Mouse (Mus musculus) liver, postnatal 0 days (tissue): ENCODE results near the gene Ifng. TPM values are rescaled to one million over a fixed set of nuclear protein-coding genes. Genes with fewer than 3 reads are reported as not detected.

Source experiments
- ATAC-seq: fragments of 200-750 bp; cut with Nextera tagmentation; 2 replicates; pipeline ENCODE4 v1.8.0; 2017; ENCODE audit warnings: mild to moderate bottlenecking, moderate library complexity
- DNase-seq: peaks from one replicate; pipeline ENCODE4 v3.0.0-alpha.2; 2016
- H3K27ac ChIP-seq: fragments of 300-500 bp; sonication (generic); 2 replicates; pipeline ENCODE4 v1.5.1; 2014; ENCODE audit warnings: antibody characterized with exemption, moderate library complexity, mild to moderate bottlenecking, low read depth
- H3K27me3 ChIP-seq: fragments of 300-500 bp; sonication (generic); 2 replicates; pipeline ENCODE4 v1.6.1; 2014; ENCODE audit warnings: low read length, control low read depth, mixed read lengths; ENCODE audit not compliant: insufficient read depth
- H3K36me3 ChIP-seq: fragments of 300-500 bp; sonication (generic); replicated peaks from 2 replicates; pipeline ENCODE4 v1.6.1; 2014; ENCODE audit warnings: mild to moderate bottlenecking, control low read depth, low read length, moderate library complexity, mixed read lengths; ENCODE audit not compliant: insufficient read depth
- H3K4me1 ChIP-seq: fragments of 300-500 bp; sonication (generic); 2 replicates; pipeline ENCODE4 v1.6.1; 2014; ENCODE audit warnings: antibody characterized with exemption, mild to moderate bottlenecking, control low read depth; ENCODE audit not compliant: insufficient read depth
- H3K4me2 ChIP-seq: fragments of 300-500 bp; sonication (generic); 2 replicates; pipeline ENCODE4 v1.6.1; 2014; ENCODE audit warnings: low read depth, mild to moderate bottlenecking, low read length, moderate library complexity, mixed read lengths
- H3K4me3 ChIP-seq: fragments of 300-500 bp; sonication (generic); 2 replicates; pipeline ENCODE4 v1.5.1; 2014; ENCODE audit warnings: low read depth, low read length
- H3K9ac ChIP-seq: fragments of 300-500 bp; sonication (generic); replicated peaks from 2 replicates; pipeline ENCODE4 v1.6.1; 2014; ENCODE audit warnings: mild to moderate bottlenecking, moderate library complexity
- H3K9me3 ChIP-seq: fragments of 300-500 bp; sonication (generic); 2 replicates; pipeline ENCODE4 v1.6.1; 2016; ENCODE audit warnings: mild to moderate bottlenecking, control low read depth, low read length, mixed read lengths
- CTCF ChIP-seq: sonication (generic); IDR thresholded peaks from 2 replicates; pipeline ENCODE4 v1.5.1; 2016; ENCODE audit warnings: antibody characterized with exemption, low read depth
- EP300 ChIP-seq: IDR thresholded peaks from 2 replicates; pipeline ENCODE4 v1.6.1; 2016; ENCODE audit warnings: antibody characterized with exemption, low read depth, mild to moderate bottlenecking
- WGBS: fragments of 180-500 bp; shearing (Covaris S2); extraction: QIAGEN DNeasy Blood & Tissue Kit; methylation state at CpG from one replicate; pipeline ENCODE4 v1.1.7; 2014; ENCODE audit not compliant: insufficient replicate concordance; 5-methylcytosine and 5-hydroxymethylcytosine counted together
- polyA plus RNA-seq: library from polyadenylated mRNA; unstranded; fragments of >200 nt; fragmentation: Nextera tagmentation; extraction: Ambion mirVana; gene quantifications from 2 replicates; pipeline ENCODE4 v1.2.1, GENCODE M21; 2015

Gene Ifng
- 0.08 TPM in 1 of 2 replicates, not detected in the other for polyA plus RNA-seq

GRCm38 (mm10) chr10:118440742-118441240 is at the start of gene Ifng:
Gene Ifng, plus strand, starts transcription at chr10:118441046.
- no peaks in the 10 kb centered on the region for H3K27me3 ChIP-seq
- H3K9me3 ChIP-seq: no peaks in the 10 kb centered on the region
- H3K4me1 ChIP-seq: no peaks in the 10 kb centered on the region
- no peak within 1 kb of the TSS for H3K4me2 ChIP-seq
- ATAC-seq (no peak), DNase-seq (no peak)
- H3K4me3 ChIP-seq: no peak within 1 kb of the TSS
- H3K36me3 ChIP-seq: no peaks in the 10 kb centered on the region
- no peak for TF ChIP-seq EP300
- H3K9ac ChIP-seq: no peak within 1 kb of the TSS
- WGBS: 86% methylated on average over 11 of the region's 11 CpGs
- no peak within 1 kb of the TSS for H3K27ac ChIP-seq

GRCm38 (mm10) chr10:118399917-118400316 is 40.9 kb upstream of the Ifng start:
- no peaks in the 10 kb centered on the region for H3K9me3 ChIP-seq
- 80% methylated on average over 16 of the region's 16 CpGs for WGBS
- no peak for DNase-seq
- no peak for TF ChIP-seq EP300
- no peak for TF ChIP-seq CTCF
- no peak overlapping the region for H3K4me3 ChIP-seq
- H3K4me1 ChIP-seq: no peaks in the 10 kb centered on the region
- no peak overlapping the region for H3K9ac ChIP-seq
- H3K27ac ChIP-seq: no peak overlapping the region
- no peak overlapping the region for H3K4me2 ChIP-seq
- ATAC-seq: no peak
- no peaks in the 10 kb centered on the region for H3K27me3 ChIP-seq
- H3K36me3 ChIP-seq: no peaks in the 10 kb centered on the region

GRCm38 (mm10) chr10:118406463-118407221 is 34.2 kb upstream of the Ifng start:
- WGBS: 41% methylated on average over 5 of the region's 5 CpGs
- Histone ChIP-seq H3K9me3 (no peaks in the 10 kb centered on the region), H3K4me3 (no peak overlapping the region), H3K27me3 (no peaks in the 10 kb centered on the region), H3K4me1 (no peaks in the 10 kb centered on the region), H3K9ac (no peak overlapping the region), H3K27ac (no peak overlapping the region), H3K4me2 (no peak overlapping the region), H3K36me3 (no peaks in the 10 kb centered on the region)
- no peak for DNase-seq
- no peak for ATAC-seq
- TF ChIP-seq EP300 (no peak), CTCF (no peak)

GRCm38 (mm10) chr10:118411377-118411776 is 29.5 kb upstream of the Ifng start:
- ATAC-seq (no peak), DNase-seq (peak; percentile 32)
- Histone ChIP-seq H3K4me1 (no peaks in the 10 kb centered on the region), H3K9me3 (no peaks in the 10 kb centered on the region), H3K27me3 (no peaks in the 10 kb centered on the region), H3K27ac (no peak overlapping the region), H3K9ac (no peak overlapping the region), H3K4me3 (no peak overlapping the region), H3K4me2 (no peak overlapping the region), H3K36me3 (no peaks in the 10 kb centered on the region)
- no peak for TF ChIP-seq EP300
- peak; percentile 56 for TF ChIP-seq CTCF

- 68% methylated on average over 5 of the region's 5 CpGs for whole genome bisulfite sequencing
- H3K36me3 ChIP-seq: no peaks in the 10 kb centered on the region
- H3K27me3 ChIP-seq: no peaks in the 10 kb centered on the region
- H3K4me1 ChIP-seq: no peaks in the 10 kb centered on the region
- no peaks in the 10 kb centered on the region for H3K9me3 ChIP-seq
- H3K4me2 ChIP-seq: no peak overlapping the region
- DNase-seq: no peak
- H3K27ac ChIP-seq: no peak overlapping the region
- ATAC-seq: no peak
- TF ChIP-seq EP300 (no peak), CTCF (no peak)
- H3K4me3 ChIP-seq: no peak overlapping the region
- no peak overlapping the region for H3K9ac ChIP-seq
These were observed 28.1 kb upstream of the Ifng start for GRCm38 (mm10) chr10:118412774-118413173.

GRCm38 (mm10) chr10:118419000-118419425 is 21.8 kb upstream of the Ifng start:
- ATAC-seq (peak; percentile 35; the same call in 1 of the 2 replicates), DNase-seq (peak; percentile 46)
- no peak for TF ChIP-seq EP300
- no peak for TF ChIP-seq CTCF
- no peaks in the 10 kb centered on the region for H3K27me3 ChIP-seq
- H3K9ac ChIP-seq: no peak overlapping the region
- no peaks in the 10 kb centered on the region for H3K9me3 ChIP-seq
- H3K4me2 ChIP-seq: no peak overlapping the region
- WGBS: 27% methylated on average over 7 of the region's 7 CpGs
- H3K4me1 ChIP-seq: no peaks in the 10 kb centered on the region
- H3K36me3 ChIP-seq: no peaks in the 10 kb centered on the region
- no peak overlapping the region for H3K27ac ChIP-seq
- H3K4me3 ChIP-seq: no peak overlapping the region
